Mouse (Mus musculus) ES-Bruce4 (cell line): ENCODE measurements around the gene Synrg. TPM values are rescaled to one million over a fixed set of nuclear protein-coding genes. Genes with fewer than 3 reads are reported as not detected.

Experiments used
- H3K27ac ChIP-seq: 2 replicates; pipeline ENCODE4 v1.5.1; 2012; ENCODE audit warnings: low read length, inconsistent platforms; ENCODE audit not compliant: insufficient read depth
- H3K27me3 ChIP-seq: 2 replicates; pipeline ENCODE4 v1.6.1; 2012; ENCODE audit warnings: mild to moderate bottlenecking, low read length, inconsistent platforms; ENCODE audit not compliant: control insufficient read depth, poor library complexity, insufficient read depth, severe bottlenecking
- H3K36me3 ChIP-seq: 2 replicates; pipeline ENCODE4 v1.6.1; 2012; ENCODE audit warnings: inconsistent platforms, mild to moderate bottlenecking, low read length, moderate library complexity; ENCODE audit not compliant: control insufficient read depth, poor library complexity, insufficient read depth, severe bottlenecking
- H3K4me1 ChIP-seq: one replicate; pipeline ENCODE4 v1.8.1; 2011; ENCODE audit warnings: low read length; ENCODE audit not compliant: control insufficient read depth, insufficient read depth
- H3K4me3 ChIP-seq: 2 replicates; pipeline ENCODE4 v1.5.1; 2011; ENCODE audit warnings: low read depth, mild to moderate bottlenecking, low read length
- H3K9ac ChIP-seq: 2 replicates; pipeline ENCODE4 v1.6.1; 2012; ENCODE audit warnings: low read depth, mild to moderate bottlenecking, inconsistent platforms; ENCODE audit not compliant: poor library complexity, severe bottlenecking
- H3K9me3 ChIP-seq: replicated peaks from 2 replicates; pipeline ENCODE4 v1.6.1; 2012; ENCODE audit warnings: mild to moderate bottlenecking, low read length, inconsistent platforms; ENCODE audit not compliant: control insufficient read depth, poor library complexity, insufficient read depth, severe bottlenecking
- CTCF ChIP-seq: IDR thresholded peaks from one replicate; pipeline ENCODE4 v1.8.1; 2011; ENCODE audit warnings: low read depth, low read length
- EP300 ChIP-seq: IDR thresholded peaks from 2 replicates; pipeline ENCODE4 v1.6.1; 2011; ENCODE audit warnings: low read depth, low read length; ENCODE audit not compliant: insufficient read depth
- POLR2A ChIP-seq: IDR thresholded peaks from one replicate; pipeline ENCODE4 v1.8.1; 2011; ENCODE audit warnings: low read length; ENCODE audit not compliant: insufficient read depth
- polyA plus RNA-seq: library from polyadenylated mRNA; stranded (reverse); fragments of >200 nt; gene quantifications from 2 replicates; pipeline ENCODE4 v1.2.4, GENCODE M21; 2011; ENCODE audit warnings: low read depth; ENCODE audit not compliant: missing spikeins, insufficient read depth, insufficient read length

Gene Synrg
- polyA plus RNA-seq, 1 experiment, result 16.4 TPM

- TF ChIP-seq CTCF, result peak; percentile 95
- no peak for TF ChIP-seq EP300
These were observed 28.1 kb upstream of the Synrg start for GRCm38 (mm10) chr11:83935986-83936665.

GRCm38 (mm10) chr11:83938556-83938955 lies 25.7 kb upstream of the Synrg start:
- Histone ChIP-seq H3K4me1 (no peaks in the 10 kb centered on the region), H3K27ac (no peak overlapping the region), H3K4me3 (no peak overlapping the region), H3K27me3 (no peaks in the 10 kb centered on the region; the same call in 1 of the 2 replicates), H3K36me3 (peaks cover 4% of the 10 kb centered on the region), H3K9ac (no peak overlapping the region), H3K9me3 (no peaks in the 10 kb centered on the region)
- TF ChIP-seq POLR2A (no peak), EP300 (no peak), CTCF (no peak)

More at GRCm38 (mm10) chr11:83935986-83936665, 28.1 kb upstream of the Synrg start:
- H3K27ac ChIP-seq, result no peak overlapping the region
- no peaks in the 10 kb centered on the region for H3K36me3 ChIP-seq
- H3K9me3 ChIP-seq, result no peaks in the 10 kb centered on the region
- no peak overlapping the region for H3K9ac ChIP-seq
- no peaks in the 10 kb centered on the region for H3K4me1 ChIP-seq
- H3K27me3 ChIP-seq, result no peaks in the 10 kb centered on the region; the same call in 1 of the 2 replicates
- no peak overlapping the region for H3K4me3 ChIP-seq

DNA sequence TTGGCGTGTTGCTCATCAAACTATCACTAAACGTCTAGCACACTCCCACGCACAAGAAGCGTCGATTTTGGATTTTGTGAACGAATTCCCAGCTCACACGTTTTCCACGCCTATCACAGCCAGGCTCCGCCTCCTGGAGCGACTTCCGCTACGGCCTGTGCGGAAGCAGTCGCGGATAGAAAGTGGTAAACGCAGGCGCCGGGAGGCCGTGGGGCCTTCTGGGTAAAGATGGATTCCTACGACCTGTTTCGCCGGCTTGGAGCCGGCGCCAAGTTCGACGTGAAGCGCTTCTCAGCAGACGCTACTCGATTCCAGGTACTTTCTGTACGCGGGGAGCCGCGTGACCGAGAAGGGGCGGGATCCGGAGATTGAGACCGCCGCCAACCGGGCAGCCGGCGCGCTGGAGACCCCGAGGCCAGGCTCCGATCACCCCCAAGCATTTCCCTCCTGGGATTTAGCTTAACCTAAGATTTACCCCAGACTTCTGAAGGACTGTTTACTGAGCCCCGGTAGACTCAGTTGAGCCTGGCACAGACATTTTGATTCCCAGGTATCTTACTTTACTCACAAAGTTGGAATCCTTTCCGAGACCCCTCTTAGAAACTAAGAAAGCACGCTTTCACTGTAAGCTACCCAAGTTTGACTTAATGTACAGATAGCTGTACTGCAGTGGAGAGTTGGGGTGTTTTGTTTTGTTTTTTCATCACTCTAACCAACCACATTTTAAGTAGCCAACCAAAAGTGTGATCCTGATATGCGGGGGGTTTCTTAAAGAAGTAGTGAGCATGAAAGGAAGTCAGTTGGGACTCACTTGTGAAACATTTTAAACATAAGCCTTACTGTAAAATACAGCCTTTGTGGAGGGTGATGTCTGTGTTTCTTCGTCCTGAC lies 22.0 kb upstream of the Synrg start, which contains the start of gene Ddx52:
Gene Ddx52, plus strand, starts transcription at position 113 of the 891 bp plus-strand sequence.
- TF ChIP-seq POLR2A, result peak; percentile 30
- no peak for TF ChIP-seq CTCF
- Histone ChIP-seq H3K9ac (peak within 1 kb of the TSS; percentile 96), H3K27me3 (no peaks in the 10 kb centered on the region; the same call in 1 of the 2 replicates), H3K4me1 (no peaks in the 10 kb centered on the region), H3K27ac (no peak within 1 kb of the TSS), H3K36me3 (peaks cover 31% of the 10 kb centered on the region), H3K4me3 (peak within 1 kb of the TSS; percentile 77), H3K9me3 (no peaks in the 10 kb centered on the region)

GRCm38 (mm10) chr11:83956822-83957221 lies 7.4 kb upstream of the Synrg start:
- H3K9ac ChIP-seq, result no peak overlapping the region
- H3K4me1 ChIP-seq, result no peaks in the 10 kb centered on the region
- no peaks in the 10 kb centered on the region for H3K27me3 ChIP-seq
- H3K9me3 ChIP-seq, result no peaks in the 10 kb centered on the region
- H3K27ac ChIP-seq, result no peak overlapping the region
- no peak overlapping the region for H3K4me3 ChIP-seq
- TF ChIP-seq EP300 (no peak), CTCF (no peak), POLR2A (no peak)
- H3K36me3 ChIP-seq, result peaks cover 76% of the 10 kb centered on the region

GRCm38 (mm10) chr11:83961983-83962382 lies 2.2 kb upstream of the Synrg start:
- Histone ChIP-seq H3K27ac (no peak overlapping the region), H3K4me1 (no peaks in the 10 kb centered on the region), H3K9ac (no peak overlapping the region), H3K36me3 (peaks cover 47% of the 10 kb centered on the region), H3K27me3 (no peaks in the 10 kb centered on the region), H3K4me3 (no peak overlapping the region), H3K9me3 (no peaks in the 10 kb centered on the region)
- no peak for TF ChIP-seq CTCF
